Mouse (Mus musculus) embryonic facial prominence, embryonic 10.5 days (tissue): ENCODE data around the gene Tnfrsf13b. TPM values are rescaled to one million over a fixed set of nuclear protein-coding genes. Genes with fewer than 3 reads are reported as not detected.
"Not testable (repeated sequence)": the region's sequence is repeated elsewhere in the genome, so short reads cannot be mapped to it uniquely, and the experiment has no call there.

ENCODE experiments used
- DNase-seq: peaks from one replicate; pipeline ENCODE4 v3.0.0-alpha.2; 2017; ENCODE audit warnings: low spot score
- H3K27ac ChIP-seq: fragments of 300-500 bp; sonication (generic); replicated peaks from 2 replicates; pipeline ENCODE4 v1.5.1; 2016; ENCODE audit warnings: mild to moderate bottlenecking
- H3K27me3 ChIP-seq: fragments of 300-500 bp; sonication (generic); replicated peaks from 2 replicates; pipeline ENCODE4 v1.6.1; 2016; ENCODE audit warnings: low read depth, mild to moderate bottlenecking; ENCODE audit not compliant: poor library complexity, severe bottlenecking
- H3K36me3 ChIP-seq: fragments of 300-500 bp; sonication (generic); replicated peaks from 2 replicates; pipeline ENCODE4 v1.6.1; 2016; ENCODE audit warnings: mild to moderate bottlenecking, moderate library complexity
- H3K4me1 ChIP-seq: fragments of 300-500 bp; sonication (generic); 2 replicates; pipeline ENCODE4 v1.6.1; 2016
- H3K4me3 ChIP-seq: fragments of 300-500 bp; sonication (generic); 2 replicates; pipeline ENCODE4 v1.5.1; 2016; ENCODE audit warnings: mild to moderate bottlenecking, moderate library complexity
- H3K9me3 ChIP-seq: fragments of 300-500 bp; sonication (generic); 2 replicates; pipeline ENCODE4 v1.6.1; 2016; ENCODE audit warnings: mild to moderate bottlenecking
- WGBS: fragments of 180-500 bp; shearing (Covaris S2); methylation state at CpG from one replicate; pipeline ENCODE4 v1.1.7; 2016; 5-methylcytosine and 5-hydroxymethylcytosine counted together
- polyA plus RNA-seq: library from polyadenylated mRNA; unstranded; fragments of >200 nt; fragmentation: Nextera tagmentation; extraction: Ambion mirVana; gene quantifications from 2 replicates; pipeline ENCODE4 v1.2.1, GENCODE M21; 2016

Tnfrsf13b gene
- polyA plus RNA-seq, 1 experiment from 2014 or later = 0.86 TPM

- Histone ChIP-seq H3K27ac (no peak overlapping the region), H3K4me1 (no peaks in the 10 kb centered on the region), H3K27me3 (no peaks in the 10 kb centered on the region), H3K36me3 (peaks cover 100% of the 10 kb centered on the region), H3K4me3 (no peak overlapping the region), H3K9me3 (no peaks in the 10 kb centered on the region)
- WGBS = 93% methylated on average over 13 of the region's 13 CpGs
- DNase-seq = no peak
Measured at GRCm38 (mm10) chr11:61161121-61161520, 34.6 kb downstream of the Tnfrsf13b start.

- no peaks in the 10 kb centered on the region for H3K9me3 ChIP-seq
- no peaks in the 10 kb centered on the region for H3K27me3 ChIP-seq
- DNase-seq = no peak
- peaks cover 100% of the 10 kb centered on the region for H3K36me3 ChIP-seq
- no peaks in the 10 kb centered on the region for H3K4me1 ChIP-seq
- H3K27ac ChIP-seq = no peak overlapping the region
- H3K4me3 ChIP-seq = no peak overlapping the region
- 96% methylated on average over 14 of the region's 14 CpGs for WGBS
Measured at GRCm38 (mm10) chr11:61162776-61163175, 36.2 kb downstream of the Tnfrsf13b start.

- no peaks in the 10 kb centered on the region for H3K4me1 ChIP-seq
- no peaks in the 10 kb centered on the region for H3K9me3 ChIP-seq
- WGBS = 89% methylated on average over 3 of the region's 3 CpGs
- no peak overlapping the region for H3K27ac ChIP-seq
- H3K27me3 ChIP-seq = no peaks in the 10 kb centered on the region
- no peak for DNase-seq
- H3K4me3 ChIP-seq = no peak overlapping the region
- peaks cover 100% of the 10 kb centered on the region for H3K36me3 ChIP-seq
Measured at GRCm38 (mm10) chr11:61163341-61163740, 36.8 kb downstream of the Tnfrsf13b start.

GRCm38 (mm10) chr11:61164366-61164765, 37.8 kb downstream of the Tnfrsf13b start:
- Histone ChIP-seq H3K9me3 (no peaks in the 10 kb centered on the region), H3K4me1 (no peaks in the 10 kb centered on the region), H3K36me3 (peaks cover 91% of the 10 kb centered on the region), H3K27me3 (no peaks in the 10 kb centered on the region), H3K27ac (no peak overlapping the region), H3K4me3 (no peak overlapping the region)
- DNase-seq = no peak
- WGBS = 96% methylated on average over 6 of the region's 6 CpGs

GRCm38 (mm10) chr11:61164881-61165280, 38.3 kb downstream of the Tnfrsf13b start:
- no peak overlapping the region for H3K4me3 ChIP-seq
- H3K27ac ChIP-seq = no peak overlapping the region
- H3K9me3 ChIP-seq = no peaks in the 10 kb centered on the region
- no peak for DNase-seq
- no peaks in the 10 kb centered on the region for H3K27me3 ChIP-seq
- H3K4me1 ChIP-seq = no peaks in the 10 kb centered on the region
- peaks cover 86% of the 10 kb centered on the region for H3K36me3 ChIP-seq
- 93% methylated on average over 10 of the region's 10 CpGs for WGBS

GRCm38 (mm10) chr11:61170184-61170583, 43.6 kb downstream of the Tnfrsf13b start:
- no peaks in the 10 kb centered on the region for H3K9me3 ChIP-seq
- H3K4me1 ChIP-seq = peaks cover 23% of the 10 kb centered on the region
- H3K27me3 ChIP-seq = no peaks in the 10 kb centered on the region
- DNase-seq = no peak
- H3K4me3 ChIP-seq = no peak overlapping the region
- H3K27ac ChIP-seq = no peak overlapping the region
- peaks cover 50% of the 10 kb centered on the region for H3K36me3 ChIP-seq
- 89% methylated on average over 5 of the region's 5 CpGs for WGBS

GRCm38 (mm10) chr11:61173477-61173876, 46.9 kb downstream of the Tnfrsf13b start:
- not testable (repeated sequence) for H3K27ac ChIP-seq, H3K9me3 ChIP-seq, DNase-seq, H3K27me3 ChIP-seq
- Histone ChIP-seq H3K36me3 (peaks cover 17% of the 10 kb centered on the region), H3K4me1 (peaks cover 26% of the 10 kb centered on the region), H3K4me3 (peak overlapping the region; percentile 99)
- WGBS = 44% methylated on average over 15 of the region's 15 CpGs

- Histone ChIP-seq H3K9me3 (no peaks in the 10 kb centered on the region), H3K36me3 (peaks cover 17% of the 10 kb centered on the region), H3K4me3 (peak overlapping the region; percentile 99), H3K27me3 (no peaks in the 10 kb centered on the region), H3K4me1 (peaks cover 26% of the 10 kb centered on the region), H3K27ac (peak overlapping the region; percentile 99)
- WGBS = under 1% methylated on average over 28 of the region's 28 CpGs
- peak; percentile 89 for DNase-seq
Measured at GRCm38 (mm10) chr11:61174291-61174820, 47.8 kb downstream of the Tnfrsf13b start.

GRCm38 (mm10) chr11:61174821-61175658, 48.5 kb downstream of the Tnfrsf13b start, which contains the start of gene Usp22:
TSS of gene Usp22 (minus strand) at chr11:61175055.
- peaks cover 17% of the 10 kb centered on the region for H3K36me3 ChIP-seq
- no peaks in the 10 kb centered on the region for H3K27me3 ChIP-seq
- H3K9me3 ChIP-seq = no peaks in the 10 kb centered on the region
- WGBS = under 1% methylated on average over 69 of the region's 69 CpGs
- H3K27ac ChIP-seq = peak within 1 kb of the TSS; percentile 99
- H3K4me3 ChIP-seq = peak within 1 kb of the TSS; percentile 99
- H3K4me1 ChIP-seq = peaks cover 26% of the 10 kb centered on the region
- DNase-seq = peak; percentile 100

GRCm38 (mm10) chr11:61175778-61176177, 49.2 kb downstream of the Tnfrsf13b start:
- DNase-seq = no peak
- Histone ChIP-seq H3K36me3 (peaks cover 13% of the 10 kb centered on the region), H3K9me3 (no peaks in the 10 kb centered on the region), H3K4me1 (peaks cover 26% of the 10 kb centered on the region), H3K27ac (peak overlapping the region; percentile 99), H3K4me3 (peak overlapping the region; percentile 99), H3K27me3 (no peaks in the 10 kb centered on the region)
- WGBS = 73% methylated on average over 5 of the region's 5 CpGs

- Histone ChIP-seq H3K36me3 (peaks cover 13% of the 10 kb centered on the region), H3K4me3 (no peak overlapping the region), H3K4me1 (peaks cover 25% of the 10 kb centered on the region), H3K9me3 (no peaks in the 10 kb centered on the region), H3K27ac (0 out of 2 replicates have a peak overlapping the region, but pooled peaks have one; percentile 99), H3K27me3 (no peaks in the 10 kb centered on the region)
- DNase-seq = no peak
- 92% methylated on average over 1 of the region's 1 CpGs for WGBS
Measured at GRCm38 (mm10) chr11:61176321-61176720, 49.8 kb downstream of the Tnfrsf13b start.

GRCm38 (mm10) chr11:61180361-61180760, 53.8 kb downstream of the Tnfrsf13b start:
- H3K4me1 ChIP-seq = peaks cover 3% of the 10 kb centered on the region
- H3K27me3 ChIP-seq = no peaks in the 10 kb centered on the region
- no peak overlapping the region for H3K4me3 ChIP-seq
- no peak for DNase-seq
- H3K36me3 ChIP-seq = no peaks in the 10 kb centered on the region
- no peak overlapping the region for H3K27ac ChIP-seq
- H3K9me3 ChIP-seq = no peaks in the 10 kb centered on the region
- WGBS = 92% methylated on average over 3 of the region's 3 CpGs

GRCm38 (mm10) chr11:61181624-61182023, 55.1 kb downstream of the Tnfrsf13b start:
- no peak for DNase-seq
- Histone ChIP-seq H3K4me1 (no peaks in the 10 kb centered on the region), H3K27me3 (no peaks in the 10 kb centered on the region), H3K36me3 (no peaks in the 10 kb centered on the region), H3K9me3 (no peaks in the 10 kb centered on the region), H3K4me3 (no peak overlapping the region), H3K27ac (no peak overlapping the region)
